Mouse (Mus musculus) urinary bladder, postnatal 0 days (tissue): ENCODE results near the gene Rdh5. TPM values are rescaled to one million over a fixed set of nuclear protein-coding genes. Genes with fewer than 3 reads are reported as not detected.

Experiments used
- polyA plus RNA-seq: library from polyadenylated mRNA; unstranded; fragments of >200 nt; fragmentation: Nextera tagmentation; extraction: Ambion mirVana; gene quantifications from 2 replicates; pipeline ENCODE4 v1.2.1, GENCODE M21; 2015

Rdh5 gene
- 12.6 and 16.5 TPM in 2 replicates for polyA plus RNA-seq

DNA sequence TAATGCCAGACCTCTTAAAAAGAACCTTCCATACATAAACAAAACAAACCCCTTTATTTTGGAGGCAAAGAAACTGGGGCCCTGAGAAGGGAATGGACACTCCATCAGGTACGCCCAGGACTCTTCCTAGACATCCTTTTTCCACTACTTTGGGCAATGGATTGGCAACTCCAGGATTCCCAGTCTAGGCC, at the start of gene Rdh5:
Rdh5 (minus strand) TSS at position 67 of the 191 bp plus-strand sequence.

DNA sequence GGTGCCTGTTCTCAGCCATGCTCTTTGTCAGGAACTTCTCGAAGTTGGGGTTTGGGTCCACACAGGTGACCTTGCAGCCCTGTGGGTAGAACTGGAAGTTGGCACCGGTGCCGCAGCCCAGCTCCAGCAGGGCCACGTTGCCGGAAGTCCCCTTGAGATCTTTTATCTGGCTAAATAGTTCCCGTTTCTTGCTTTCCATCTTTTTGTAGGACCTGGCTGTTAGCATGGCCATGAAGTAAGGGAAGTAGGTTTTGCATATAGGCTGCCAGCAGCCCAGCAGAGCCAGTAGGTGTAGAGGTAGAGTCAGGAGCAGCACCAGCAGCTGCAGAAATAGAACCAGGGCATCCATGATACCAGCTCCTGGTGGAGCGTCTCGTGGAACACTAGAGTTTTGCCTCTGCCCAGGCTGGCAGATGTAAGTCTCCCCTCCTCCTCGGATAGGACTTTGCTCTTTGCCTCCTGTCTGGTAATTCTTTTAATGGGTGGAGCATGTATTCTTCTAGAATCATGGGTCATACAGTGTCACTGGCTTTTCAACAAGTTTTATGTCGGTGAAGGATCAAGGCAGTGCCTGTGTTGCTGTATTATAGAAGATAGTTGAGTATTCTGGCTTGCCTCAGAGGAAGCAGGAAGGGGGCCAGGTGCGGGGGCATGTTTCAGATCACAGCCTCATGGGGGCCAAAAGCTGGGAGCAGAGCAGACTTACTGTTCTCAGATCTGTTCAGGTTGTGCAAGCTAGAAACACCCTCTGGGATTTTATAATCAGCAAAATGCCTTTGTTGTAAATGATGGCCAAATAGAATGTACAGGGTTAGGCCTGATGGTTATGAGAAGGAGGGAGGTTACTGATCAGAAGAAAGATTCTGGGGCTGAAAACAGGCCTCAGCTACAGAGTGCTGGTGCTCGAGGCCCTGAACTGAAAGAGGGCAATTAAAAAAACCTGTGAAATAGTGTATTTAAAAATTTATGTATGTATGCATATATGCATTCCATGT, 38.2 kb upstream of the Rdh5 start, which contains the start of gene Mettl7b:
Mettl7b (minus strand) TSS at position 399 of the 995 bp plus-strand sequence.

DNA sequence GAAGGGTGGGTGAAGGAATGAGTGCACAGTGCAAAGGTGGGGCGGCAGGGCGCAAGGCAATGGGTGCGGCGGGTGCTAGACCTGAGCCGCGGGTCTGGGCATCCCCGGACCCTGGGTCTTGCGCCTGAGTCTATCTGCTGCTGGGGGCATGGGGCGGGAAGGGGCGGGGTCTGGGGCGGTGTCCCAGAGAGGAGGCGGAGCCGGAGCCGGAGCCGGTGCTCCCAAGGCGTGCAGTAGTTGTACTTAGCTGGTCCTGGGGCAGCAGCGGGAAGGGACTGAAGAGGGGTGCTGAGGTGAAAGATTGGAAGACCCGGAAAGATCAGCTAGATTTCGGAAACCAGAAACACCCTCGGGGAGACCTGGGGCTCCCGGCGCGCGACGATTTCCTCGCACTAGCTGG, 10.9 kb upstream of the Rdh5 start, which contains the start of gene Itga7:
Itga7 (plus strand) TSS at position 245 of the 400 bp plus-strand sequence.

DNA sequence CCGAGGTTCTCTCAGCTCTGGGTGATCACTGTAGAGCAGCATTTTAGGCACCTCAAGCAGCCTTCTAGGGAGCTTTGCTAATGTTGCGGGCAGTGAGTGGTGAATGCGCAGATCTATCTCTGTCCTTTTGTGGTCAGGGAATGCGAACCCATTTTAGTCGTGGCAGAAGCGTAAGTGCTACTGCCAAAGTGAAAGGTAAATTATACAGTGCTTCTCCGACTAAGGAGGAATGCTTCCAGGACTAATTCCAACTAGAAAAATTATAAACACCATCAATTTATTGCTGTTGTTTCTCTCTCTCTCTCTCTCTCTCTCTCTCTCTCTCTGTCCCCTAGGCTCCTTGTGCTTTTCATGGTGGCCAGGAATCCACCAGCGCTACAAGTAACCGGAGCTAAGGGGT, 1.2 kb upstream of the Rdh5 start, which contains the start of gene Bloc1s1:
Bloc1s1 (minus strand) TSS at position 101 of the 400 bp plus-strand sequence.

DNA sequence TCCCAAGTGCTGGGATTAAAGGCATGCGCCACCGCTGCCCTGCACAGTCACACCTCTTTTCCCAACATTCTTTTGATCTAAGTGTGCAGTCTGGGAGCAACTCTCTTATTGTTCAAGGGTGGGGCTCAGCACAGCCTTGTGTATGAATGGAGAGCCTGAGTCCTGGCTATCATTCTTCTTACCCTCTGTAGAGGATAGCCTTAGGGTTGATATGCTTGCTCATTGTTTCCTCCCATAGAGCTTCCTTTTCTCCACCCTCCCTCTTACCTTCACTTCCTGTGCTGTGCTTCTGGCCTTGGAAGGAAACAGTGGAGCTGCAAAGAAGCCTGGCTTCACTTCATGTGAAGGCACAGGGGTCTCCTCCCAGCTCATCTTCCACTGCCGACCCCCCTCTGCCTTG, 22.0 kb downstream of the Rdh5 start, which contains the start of gene Cd63:
Cd63 (plus strand) TSS at position 292 of the 400 bp plus-strand sequence.

DNA sequence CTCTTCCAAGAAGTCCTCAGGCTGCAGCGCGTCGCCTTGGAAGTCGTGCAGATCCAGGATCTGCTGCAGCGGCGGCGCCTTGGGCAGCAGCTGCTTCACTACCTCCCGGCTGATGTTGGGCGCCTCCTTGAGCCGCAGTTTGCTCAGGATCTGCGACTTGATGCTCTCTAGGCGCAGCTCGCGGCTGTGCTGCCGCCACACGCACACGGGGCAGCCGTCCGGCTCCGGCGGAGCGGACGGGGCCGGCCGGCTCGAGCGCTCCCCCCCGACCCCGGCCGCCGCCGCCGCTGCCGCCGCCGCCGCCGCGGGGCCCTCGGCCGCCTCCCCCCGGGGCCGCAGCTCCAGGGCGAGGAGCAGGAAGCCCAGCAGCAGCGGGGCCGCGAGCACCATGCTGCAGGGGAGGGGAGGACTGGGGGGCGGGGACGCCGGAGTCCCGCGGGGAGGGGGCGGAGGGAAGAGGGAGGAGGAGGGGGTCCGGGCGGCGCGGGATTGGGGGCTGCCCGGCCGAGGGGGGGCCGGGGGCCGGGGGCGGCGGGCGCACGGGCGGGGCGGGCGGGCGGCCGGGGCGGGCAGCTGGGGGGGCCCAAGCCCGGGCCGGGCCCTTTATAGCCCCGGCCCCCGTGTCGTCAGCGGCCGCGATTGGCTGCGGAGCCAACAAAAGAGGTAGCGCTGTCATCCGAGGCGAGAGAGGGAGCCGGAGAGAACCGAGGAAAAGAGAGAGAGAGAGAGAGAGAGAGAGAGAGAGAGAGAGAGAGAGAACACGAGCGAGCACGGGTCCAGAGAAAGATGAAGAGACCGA, 31.2 kb downstream of the Rdh5 start, which contains the start of gene Gdf11:
Gdf11 (minus strand) TSS at position 423 of the 799 bp plus-strand sequence.

Other genes with a start within 250 kb of the Rdh5 start
- 17.7 and 18.5 TPM in 2 replicates for gene Suox, start 248.8 kb downstream of the Rdh5 start, polyA plus RNA-seq
- gene Rab5b, start 226.6 kb downstream of the Rdh5 start, polyA plus RNA-seq, result 64.6 and 72.6 TPM in 2 replicates
- 1.1 and 1.2 TPM in 2 replicates for gene Pmel, start 218.7 kb downstream of the Rdh5 start, polyA plus RNA-seq
- 29.6 and 35.8 TPM in 2 replicates for gene Cdk2, start 217.9 kb downstream of the Rdh5 start, polyA plus RNA-seq
- 18.1 and 19.7 TPM in 2 replicates for gene Dgka, start 178.0 kb downstream of the Rdh5 start, polyA plus RNA-seq
- gene Pym1, start 175.0 kb downstream of the Rdh5 start, polyA plus RNA-seq, result 21.9 and 23.7 TPM in 2 replicates
- 7.8 and 14.0 TPM in 2 replicates for gene Mmp19, start 132.0 kb downstream of the Rdh5 start, polyA plus RNA-seq
- gene Dnajc14, start 118.8 kb downstream of the Rdh5 start, polyA plus RNA-seq, result 33.3 and 38.3 TPM in 2 replicates
- gene Tmem198b, start 118.5 kb downstream of the Rdh5 start, polyA plus RNA-seq, result 35.6 and 38.5 TPM in 2 replicates
- gene Sarnp, start 105.6 kb downstream of the Rdh5 start, polyA plus RNA-seq, result 96.8 and 120 TPM in 2 replicates
- 37.7 and 42.1 TPM in 2 replicates for gene Ormdl2, start 101.2 kb downstream of the Rdh5 start, polyA plus RNA-seq
- 1.6 and 1.7 TPM in 2 replicates for gene Gdf11, start 31.2 kb downstream of the Rdh5 start, polyA plus RNA-seq
- gene Cd63, start 21.9 kb downstream of the Rdh5 start, polyA plus RNA-seq, result 982 and 1,003 TPM in 2 replicates
- gene Bloc1s1, start 1.1 kb upstream of the Rdh5 start, polyA plus RNA-seq, result 308 and 318 TPM in 2 replicates
- gene Itga7, start 10.9 kb upstream of the Rdh5 start, polyA plus RNA-seq, result 28.2 and 36.5 TPM in 2 replicates
- gene Mettl7b, start 38.1 kb upstream of the Rdh5 start, polyA plus RNA-seq, result 0.34 and 0.73 TPM in 2 replicates
- gene Olfr9, start 66.5 kb upstream of the Rdh5 start, polyA plus RNA-seq, result not detected in 2 replicates
- not detected in 2 replicates for gene Olfr763, start 87.9 kb upstream of the Rdh5 start, polyA plus RNA-seq
- gene Olfr764-ps1, start 117.0 kb upstream of the Rdh5 start, polyA plus RNA-seq, result not detected in 2 replicates
- not detected in 2 replicates for gene Olfr765, start 127.1 kb upstream of the Rdh5 start, polyA plus RNA-seq
- gene Olfr766-ps1, start 146.1 kb upstream of the Rdh5 start, polyA plus RNA-seq, result not detected in 2 replicates
- gene Olfr767, start 160.0 kb upstream of the Rdh5 start, polyA plus RNA-seq, result not detected in 2 replicates
- not detected in 2 replicates for gene Olfr768, start 176.5 kb upstream of the Rdh5 start, polyA plus RNA-seq
- not detected in 2 replicates for gene Olfr769, start 195.0 kb upstream of the Rdh5 start, polyA plus RNA-seq
- not detected in 2 replicates for gene Olfr770, start 216.1 kb upstream of the Rdh5 start, polyA plus RNA-seq
- not detected in 2 replicates for gene Olfr771, start 241.9 kb upstream of the Rdh5 start, polyA plus RNA-seq